Mouse (Mus musculus) MEL (cell line): ENCODE data around the gene Tmprss12. TPM values are rescaled to one million over a fixed set of nuclear protein-coding genes. Genes with fewer than 3 reads are reported as not detected.
"Not testable (repeated sequence)": the region's sequence is repeated elsewhere in the genome, so short reads cannot be mapped to it uniquely, and the experiment has no call there.

Source experiments
- DNase-seq: peaks from one replicate; pipeline ENCODE4 v3.0.0; 2011; ENCODE audit warnings: low read depth, low spot score
- H3K27ac ChIP-seq: 2 replicates; pipeline ENCODE4 v1.5.1; 2012; ENCODE audit warnings: low read depth, mild to moderate bottlenecking, control low read depth, low read length, moderate library complexity; ENCODE audit not compliant: control insufficient read depth
- H3K27me3 ChIP-seq, 2 experiments: fragments of 150-350 bp in 1 of 2; sonication (generic) in 1 of 2; 2 replicates each; pipeline ENCODE4 v1.6.1; 2012; ENCODE audit warnings: low read length in 2 of 2, mild to moderate bottlenecking in 2 of 2, improper control_type of control experiment in 1 of 2, moderate library complexity in 1 of 2; ENCODE audit not compliant: insufficient read depth in 2 of 2, control insufficient read depth in 1 of 2
- H3K36me3 ChIP-seq, 2 experiments: 2 replicates each; pipeline ENCODE4 v1.6.1; 2012 to 2014; ENCODE audit warnings: low read length in 2 of 2, improper control_type of control experiment in 1 of 2, inconsistent platforms in 1 of 2, mild to moderate bottlenecking in 1 of 2; ENCODE audit not compliant: insufficient read depth in 2 of 2, control insufficient read depth in 1 of 2
- H3K4me1 ChIP-seq, 2 experiments: fragments of 150-350 bp in 1 of 2; sonication (generic) in 1 of 2; 2 replicates each; pipeline ENCODE4 v1.6.1; 2012; ENCODE audit warnings: low read length in 2 of 2, improper control_type of control experiment in 1 of 2, mild to moderate bottlenecking in 1 of 2; ENCODE audit not compliant: insufficient read depth in 2 of 2, control insufficient read depth in 1 of 2
- H3K4me3 ChIP-seq, 2 experiments: fragments of 150-350 bp in 1 of 2; sonication (generic) in 1 of 2; 2 replicates each; pipeline ENCODE4 v1.5.1; 2012; ENCODE audit warnings: low read depth in 2 of 2, low read length in 2 of 2, mild to moderate bottlenecking in 2 of 2, moderate library complexity in 2 of 2, control low read depth in 1 of 2, improper control_type of control experiment in 1 of 2; ENCODE audit not compliant: control insufficient read depth in 1 of 2, insufficient read depth in 1 of 2
- H3K79me2 ChIP-seq: 2 replicates; pipeline ENCODE4 v1.6.1; 2012; ENCODE audit warnings: mild to moderate bottlenecking, low read length, moderate library complexity; ENCODE audit not compliant: control insufficient read depth, poor library complexity, insufficient read depth
- H3K9ac ChIP-seq: 2 replicates; pipeline ENCODE4 v1.6.1; 2012; ENCODE audit warnings: low read depth, mild to moderate bottlenecking, control low read depth, low read length, moderate library complexity; ENCODE audit not compliant: control insufficient read depth, poor library complexity, severe bottlenecking
- H3K9me3 ChIP-seq: fragments of 150-350 bp; sonication (generic); replicated peaks from 2 replicates; pipeline ENCODE4 v1.6.1; 2012; ENCODE audit warnings: mild to moderate bottlenecking, low read length, improper control_type of control experiment, moderate library complexity; ENCODE audit not compliant: insufficient read depth
- CHD2 ChIP-seq: IDR thresholded peaks from 2 replicates; pipeline ENCODE4 v1.6.1; 2011; ENCODE audit warnings: low read length, improper control_type of control experiment
- CTCF ChIP-seq, 3 experiments: IDR thresholded peaks in 2 of 3; conservative IDR thresholded peaks in 1 of 3; 2 replicates each; pipeline ENCODE4 v1.5.1; 2011 to 2012; ENCODE audit warnings: low read length in 3 of 3, low read depth in 2 of 3, mild to moderate bottlenecking in 2 of 3, improper control_type of control experiment in 1 of 3, inconsistent platforms in 1 of 3, mixed read lengths in 1 of 3, moderate library complexity in 1 of 3; ENCODE audit not compliant: control insufficient read depth in 1 of 3, insufficient read depth in 1 of 3, poor library complexity in 1 of 3, severe bottlenecking in 1 of 3
- E2F4 ChIP-seq: IDR thresholded peaks from 2 replicates; pipeline ENCODE4 v1.6.1; 2011; ENCODE audit warnings: low read depth, low read length, improper control_type of control experiment, borderline replicate concordance
- EP300 ChIP-seq, 2 experiments: IDR thresholded peaks; 2 replicates each; pipeline ENCODE4 v1.6.1; 2011; ENCODE audit warnings: improper control_type of control experiment in 2 of 2, low read length in 2 of 2, low read depth in 1 of 2, mild to moderate bottlenecking in 1 of 2
- GABPA ChIP-seq: IDR thresholded peaks from 2 replicates; pipeline ENCODE4 v1.6.1; 2012; ENCODE audit warnings: low read depth, mild to moderate bottlenecking, inconsistent platforms, low read length, improper control_type of control experiment, moderate library complexity
- GATA1 ChIP-seq: IDR thresholded peaks from 2 replicates; pipeline ENCODE4 v1.6.1; 2011; ENCODE audit warnings: low read depth, low read length, improper control_type of control experiment
- HCFC1 ChIP-seq: IDR thresholded peaks from 2 replicates; pipeline ENCODE4 v1.6.1; 2012; ENCODE audit warnings: low read depth, mild to moderate bottlenecking, inconsistent platforms, low read length, improper control_type of control experiment, moderate library complexity
- KAT2A ChIP-seq: conservative IDR thresholded peaks from 2 replicates; pipeline ENCODE4 v1.6.1; 2012; ENCODE audit warnings: low read depth, low read length, improper control_type of control experiment, inconsistent platforms
- MAX ChIP-seq: IDR thresholded peaks from 2 replicates; pipeline ENCODE4 v1.6.1; 2011; ENCODE audit warnings: low read length, improper control_type of control experiment
- MAZ ChIP-seq: IDR thresholded peaks from 2 replicates; pipeline ENCODE4 v1.6.1; 2012; ENCODE audit warnings: low read depth, mild to moderate bottlenecking, inconsistent platforms, low read length, improper control_type of control experiment
- MEF2A ChIP-seq: IDR thresholded peaks from 2 replicates; pipeline ENCODE4 v1.6.1; 2014; ENCODE audit warnings: low read depth, mild to moderate bottlenecking, inconsistent platforms, low read length, improper control_type of control experiment; ENCODE audit not compliant: poor library complexity, insufficient replicate concordance, severe bottlenecking; ENCODE audit errors: extremely low read depth
- MYB ChIP-seq: IDR thresholded peaks from 2 replicates; pipeline ENCODE4 v1.6.1; 2011; ENCODE audit warnings: mild to moderate bottlenecking, low read depth, low read length, improper control_type of control experiment
- MYC ChIP-seq: IDR thresholded peaks from 2 replicates; pipeline ENCODE4 v1.6.1; 2011; ENCODE audit warnings: low read depth, mild to moderate bottlenecking, low read length, improper control_type of control experiment, moderate library complexity
- NRF1 ChIP-seq: IDR thresholded peaks from 2 replicates; pipeline ENCODE4 v1.6.1; 2014; ENCODE audit warnings: low read depth, mild to moderate bottlenecking, inconsistent platforms, low read length, improper control_type of control experiment, moderate library complexity; ENCODE audit not compliant: poor library complexity, insufficient read depth, severe bottlenecking
- POLR2A ChIP-seq, 2 experiments: IDR thresholded peaks; 2 replicates each; pipeline ENCODE4 v1.6.1; 2011 to 2012; ENCODE audit warnings: low read length in 2 of 2, mild to moderate bottlenecking in 2 of 2, control low read depth in 1 of 2, improper control_type of control experiment in 1 of 2, low read depth in 1 of 2, moderate library complexity in 1 of 2; ENCODE audit not compliant: control insufficient read depth in 1 of 2, insufficient read depth in 1 of 2, poor library complexity in 1 of 2
- POLR2AphosphoS2 ChIP-seq: IDR thresholded peaks from 2 replicates; pipeline ENCODE4 v1.6.1; 2011; ENCODE audit warnings: low read length, improper control_type of control experiment
- SMC3 ChIP-seq: IDR thresholded peaks from 2 replicates; pipeline ENCODE4 v1.6.1; 2011; ENCODE audit warnings: low read depth, low read length, improper control_type of control experiment
- UBTF ChIP-seq: IDR thresholded peaks from 2 replicates; pipeline ENCODE4 v1.6.1; 2012; ENCODE audit warnings: low read depth, mild to moderate bottlenecking, inconsistent platforms, low read length, improper control_type of control experiment, moderate library complexity, borderline replicate concordance; ENCODE audit not compliant: insufficient read depth
- ZC3H11A ChIP-seq: IDR thresholded peaks from 2 replicates; pipeline ENCODE4 v1.6.1; 2012; ENCODE audit warnings: low read depth, mild to moderate bottlenecking, inconsistent platforms, low read length, improper control_type of control experiment
- ZKSCAN1 ChIP-seq: IDR thresholded peaks from 2 replicates; pipeline ENCODE4 v1.6.1; 2012; ENCODE audit warnings: low read depth, mild to moderate bottlenecking, inconsistent platforms, low read length, improper control_type of control experiment, moderate library complexity
- polyA plus RNA-seq, 2 experiments: library from polyadenylated mRNA; stranded (reverse) in 1 of 2; unstranded in 1 of 2; fragments of >175 nt in 1 of 2; fragments of >200 nt in 1 of 2; gene quantifications; 2 replicates each; pipeline versions ENCODE4 v1.2.1 to v1.2.4; 2012; ENCODE audit warnings: low replicate concordance in 2 of 2, low read depth in 1 of 2; ENCODE audit not compliant: insufficient read length in 2 of 2, insufficient read depth in 1 of 2, missing spikeins in 1 of 2
- total RNA-seq: library from RNA; depleted of rRNA; stranded (reverse); fragments of 300-350 nt; gene quantifications from 2 replicates; pipeline ENCODE4 v1.2.3, GENCODE M21; 2012

Gene Tmprss12
- total and polyA plus RNA-seq, 3 experiments: not detected

DNA sequence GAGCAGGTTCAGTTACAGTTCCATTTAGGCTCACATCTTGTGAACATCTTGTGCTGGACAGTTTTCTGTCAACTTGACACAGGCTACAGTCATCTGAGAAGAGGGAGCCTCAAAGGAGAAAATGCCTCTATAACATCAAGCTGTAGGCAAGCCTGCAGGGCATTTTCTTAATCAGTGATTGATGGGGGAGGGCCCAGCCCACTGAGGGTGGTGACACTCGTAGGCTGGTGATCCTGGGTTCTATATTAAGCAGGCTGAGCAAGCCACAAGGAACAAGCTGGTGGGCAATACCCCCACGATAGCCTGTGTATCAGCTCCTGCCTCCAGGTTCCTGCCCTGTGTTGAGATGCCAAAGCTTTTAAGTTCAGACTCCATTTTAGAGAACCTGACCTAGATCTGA is 11.7 kb upstream of the Tmprss12 start:
- Histone ChIP-seq H3K27ac (no peak overlapping the region), H3K9me3 (no peaks in the 10 kb centered on the region), H3K4me1 (no peaks in the 10 kb centered on the region), H3K27me3 (no peaks in the 10 kb centered on the region), H3K36me3 (no peaks in the 10 kb centered on the region), H3K4me3 (no peak overlapping the region), H3K9ac (no peak overlapping the region), H3K79me2 (no peaks in the 10 kb centered on the region)
- no peak for TF ChIP-seq HCFC1
- no peak for TF ChIP-seq CTCF (IDR thresholded peaks at IDR 0.05 in 2 of 3, conservative IDR thresholded peaks at IDR 0.05 in 1 of 3; ENCODE audit: control insufficient read depth in 1 of 3, insufficient read depth in 1 of 3, low read depth in 2 of 3, low read length in 3 of 3, poor library complexity in 1 of 3, severe bottlenecking in 1 of 3)
- no peak for TF ChIP-seq ZKSCAN1
- TF ChIP-seq MAZ: no peak
- TF ChIP-seq UBTF: no peak
- no peak for TF ChIP-seq GATA1
- TF ChIP-seq MEF2A: no peak
- no peak for TF ChIP-seq POLR2AphosphoS2
- TF ChIP-seq CHD2: no peak
- TF ChIP-seq MAX: no peak
- no peak for TF ChIP-seq NRF1
- no peak for TF ChIP-seq E2F4
- TF ChIP-seq EP300 (IDR thresholded peaks at IDR 0.05; ENCODE audit: low read depth in 1 of 2, low read length in 2 of 2): no peak
- no peak for TF ChIP-seq MYC
- TF ChIP-seq SMC3: no peak
- TF ChIP-seq GABPA: no peak
- TF ChIP-seq KAT2A: no peak
- no peak for TF ChIP-seq MYB
- no peak for DNase-seq

DNA sequence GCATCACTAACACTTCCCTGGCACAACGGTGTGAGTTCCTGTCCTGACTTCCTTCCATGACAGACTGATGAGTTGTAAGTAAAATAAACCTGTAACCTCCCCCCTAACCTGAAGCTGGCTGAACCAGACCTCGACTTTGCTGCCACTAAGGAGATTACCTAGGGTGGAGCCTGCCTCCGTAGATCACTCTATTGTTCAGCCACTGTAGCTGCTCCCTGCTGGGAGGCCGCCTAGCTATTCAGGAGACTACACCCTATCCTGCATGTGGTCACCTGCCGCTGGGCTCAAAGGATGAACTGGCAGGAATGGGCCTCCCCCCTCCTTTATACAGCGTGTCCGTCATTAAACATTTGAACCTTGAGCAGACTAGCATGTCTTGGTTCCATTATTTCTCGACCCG is 10.9 kb upstream of the Tmprss12 start:
- H3K9ac ChIP-seq: no peak overlapping the region
- H3K4me1 ChIP-seq: no peaks in the 10 kb centered on the region
- TF ChIP-seq ZC3H11A (no peak), POLR2A (IDR thresholded peaks at IDR 0.05; ENCODE audit: control insufficient read depth in 1 of 2, insufficient read depth in 1 of 2, low read depth in 1 of 2, low read length in 2 of 2, poor library complexity in 1 of 2) (0 out of 4 replicates have a peak, but pooled peaks of 1 of the 2 experiments have one; percentile 12)
- H3K79me2 ChIP-seq: no peaks in the 10 kb centered on the region
- DNase-seq: no peak
- H3K27me3 ChIP-seq: no peaks in the 10 kb centered on the region
- no peaks in the 10 kb centered on the region for H3K36me3 ChIP-seq
- H3K27ac ChIP-seq: no peak overlapping the region
- H3K4me3 ChIP-seq: no peak overlapping the region
- no peaks in the 10 kb centered on the region for H3K9me3 ChIP-seq

DNA sequence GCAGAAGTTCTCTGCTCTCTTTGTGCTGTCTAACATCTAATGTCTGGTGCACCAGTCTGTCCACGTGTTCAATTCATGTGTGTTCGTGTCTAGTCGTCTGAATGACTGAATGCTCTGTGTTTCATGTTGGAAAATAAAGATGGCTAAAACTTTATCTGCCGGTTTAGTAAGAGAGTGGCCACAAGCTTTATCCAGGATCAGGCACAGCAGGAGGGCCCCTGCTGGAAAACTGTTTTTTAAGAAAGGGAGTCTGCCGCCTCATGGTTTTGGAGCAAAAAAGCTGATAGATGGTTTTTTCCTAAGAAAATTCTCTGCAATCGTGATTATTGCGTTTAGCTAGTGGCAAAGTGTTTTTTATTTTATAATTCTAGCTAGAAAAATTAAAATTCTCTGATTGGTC is 10.0 kb upstream of the Tmprss12 start:
- H3K9me3 ChIP-seq, H3K9ac ChIP-seq, H3K4me1 ChIP-seq, H3K27me3 ChIP-seq, H3K36me3 ChIP-seq, DNase-seq, H3K4me3 ChIP-seq, H3K79me2 ChIP-seq, H3K27ac ChIP-seq: not testable (repeated sequence)
